1 mouse cellular context compared by ENCODE assay signal in genomic region chr7:45139904-45140723, GRCm38 (mm10).
TF ChIP-seq lines count a peak whose summit lies in the region.

No protein-coding gene starts in this region.

TF ChIP-seq in MEL, 35 proteins besides CTCF, POLR2A, EP300 and RAD21:
- no peak for TF ChIP-seq SIN3A (IDR thresholded peaks at IDR 0.05; ENCODE audit: low read length)
- 0 out of 2 replicates have a peak, but pooled peaks have one; percentile 7 for TF ChIP-seq USF1 (IDR thresholded peaks at IDR 0.05; ENCODE audit: low read depth, low read length)
